Mouse (Mus musculus) liver, embryonic 12.5 days (tissue): ENCODE measurements around the gene Ift81. TPM values are rescaled to one million over a fixed set of nuclear protein-coding genes. Genes with fewer than 3 reads are reported as not detected.

Experiments used
- ATAC-seq: fragments of 200-750 bp; cut with Nextera tagmentation; 2 replicates; pipeline ENCODE4 v1.8.0; 2017; ENCODE audit warnings: moderate number of reproducible peaks, mild to moderate bottlenecking, moderate library complexity
- H3K27ac ChIP-seq: fragments of 300-500 bp; sonication (generic); 2 replicates; pipeline ENCODE4 v1.5.1; 2016; ENCODE audit warnings: mild to moderate bottlenecking
- H3K27me3 ChIP-seq: fragments of 300-500 bp; sonication (generic); replicated peaks from 2 replicates; pipeline ENCODE4 v1.6.1; 2016; ENCODE audit warnings: mild to moderate bottlenecking, moderate library complexity
- H3K36me3 ChIP-seq: fragments of 300-500 bp; sonication (generic); 2 replicates; pipeline ENCODE4 v1.6.1; 2016; ENCODE audit warnings: mild to moderate bottlenecking, moderate library complexity
- H3K4me1 ChIP-seq: fragments of 300-500 bp; sonication (generic); 2 replicates; pipeline ENCODE4 v1.6.1; 2016
- H3K4me2 ChIP-seq: fragments of 300-500 bp; sonication (generic); 2 replicates; pipeline ENCODE4 v1.6.1; 2016; ENCODE audit warnings: mild to moderate bottlenecking, moderate library complexity
- H3K4me3 ChIP-seq: fragments of 300-500 bp; sonication (generic); 2 replicates; pipeline ENCODE4 v1.5.1; 2016; ENCODE audit warnings: mild to moderate bottlenecking, moderate library complexity
- H3K9ac ChIP-seq: fragments of 300-500 bp; sonication (generic); 2 replicates; pipeline ENCODE4 v1.6.1; 2016; ENCODE audit warnings: mild to moderate bottlenecking, moderate library complexity
- H3K9me3 ChIP-seq: fragments of 300-500 bp; sonication (generic); replicated peaks from 2 replicates; pipeline ENCODE4 v1.6.1; 2016; ENCODE audit warnings: mild to moderate bottlenecking, moderate library complexity
- WGBS: fragments of 180-500 bp; shearing (Covaris S2); methylation state at CpG from one replicate; pipeline ENCODE4 v1.1.7; 2016; ENCODE audit not compliant: insufficient replicate concordance; 5-methylcytosine and 5-hydroxymethylcytosine counted together
- polyA plus RNA-seq: library from polyadenylated mRNA; unstranded; fragments of >200 nt; fragmentation: Nextera tagmentation; extraction: Ambion mirVana; gene quantifications from 2 replicates; pipeline ENCODE4 v1.2.1, GENCODE M21; 2016

Ift81 gene
- polyA plus RNA-seq, 1 experiment from 2014 or later, result 4.6 TPM

- Histone ChIP-seq H3K4me2 (no peak overlapping the region), H3K9ac (no peak overlapping the region), H3K36me3 (no peaks in the 10 kb centered on the region), H3K4me1 (peaks cover 15% of the 10 kb centered on the region), H3K27me3 (peaks cover 39% of the 10 kb centered on the region), H3K27ac (no peak overlapping the region), H3K4me3 (no peak overlapping the region), H3K9me3 (peaks cover 8% of the 10 kb centered on the region)
- ATAC-seq, result no peak
- 31% methylated on average over 9 of the region's 9 CpGs for WGBS
Measured at GRCm38 (mm10) chr5:122511405-122511804, 102.9 kb downstream of the Ift81 start.

DNA sequence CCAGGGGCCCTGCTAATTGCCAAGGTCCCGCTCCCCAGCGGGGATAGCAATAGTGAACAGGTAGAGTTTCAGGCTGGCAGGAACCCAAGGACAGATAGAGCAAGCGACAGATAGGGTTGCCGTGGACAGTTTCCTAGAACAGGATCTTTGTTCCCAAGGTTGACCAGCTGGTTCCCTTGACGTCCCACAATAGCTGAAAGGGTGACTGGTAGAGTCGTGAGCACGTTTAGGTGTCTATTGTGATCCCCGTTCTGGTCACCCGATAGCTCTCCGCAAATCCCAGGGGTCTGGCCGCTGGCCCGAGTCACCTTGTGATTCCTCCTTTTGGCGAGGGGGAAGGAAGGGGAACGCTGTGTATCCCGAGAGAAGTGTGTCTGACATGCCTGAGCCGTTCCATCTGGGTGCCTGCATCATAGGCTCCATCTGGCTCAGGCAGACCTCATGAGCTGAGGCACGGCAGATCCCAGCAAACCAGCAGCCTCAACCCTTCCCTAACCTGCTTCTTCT is 103.6 kb downstream of the Ift81 start:
- Histone ChIP-seq H3K4me3 (no peak overlapping the region), H3K9ac (no peak overlapping the region), H3K27me3 (peaks cover 34% of the 10 kb centered on the region), H3K4me1 (peaks cover 15% of the 10 kb centered on the region), H3K36me3 (no peaks in the 10 kb centered on the region), H3K27ac (no peak overlapping the region), H3K4me2 (no peak overlapping the region), H3K9me3 (peaks cover 10% of the 10 kb centered on the region)
- no peak for ATAC-seq
- 61% methylated on average over 17 of the region's 17 CpGs for WGBS

GRCm38 (mm10) chr5:122509608-122510007 is 104.7 kb downstream of the Ift81 start:
- no peak overlapping the region for H3K4me2 ChIP-seq
- peaks cover 39% of the 10 kb centered on the region for H3K27me3 ChIP-seq
- 37% methylated on average over 7 of the region's 7 CpGs for WGBS
- no peaks in the 10 kb centered on the region for H3K36me3 ChIP-seq
- H3K9ac ChIP-seq, result no peak overlapping the region
- peaks cover 10% of the 10 kb centered on the region for H3K9me3 ChIP-seq
- no peak overlapping the region for H3K4me3 ChIP-seq
- H3K27ac ChIP-seq, result no peak overlapping the region
- ATAC-seq, result no peak
- H3K4me1 ChIP-seq, result peaks cover 15% of the 10 kb centered on the region

GRCm38 (mm10) chr5:122508861-122509306 is 105.4 kb downstream of the Ift81 start:
- 85% methylated on average over 11 of the region's 11 CpGs for WGBS
- Histone ChIP-seq H3K36me3 (no peaks in the 10 kb centered on the region), H3K9ac (no peak overlapping the region), H3K4me3 (no peak overlapping the region), H3K27me3 (peaks cover 46% of the 10 kb centered on the region), H3K4me2 (no peak overlapping the region), H3K4me1 (peaks cover 11% of the 10 kb centered on the region), H3K27ac (no peak overlapping the region), H3K9me3 (peaks cover 10% of the 10 kb centered on the region)
- no peak for ATAC-seq

DNA sequence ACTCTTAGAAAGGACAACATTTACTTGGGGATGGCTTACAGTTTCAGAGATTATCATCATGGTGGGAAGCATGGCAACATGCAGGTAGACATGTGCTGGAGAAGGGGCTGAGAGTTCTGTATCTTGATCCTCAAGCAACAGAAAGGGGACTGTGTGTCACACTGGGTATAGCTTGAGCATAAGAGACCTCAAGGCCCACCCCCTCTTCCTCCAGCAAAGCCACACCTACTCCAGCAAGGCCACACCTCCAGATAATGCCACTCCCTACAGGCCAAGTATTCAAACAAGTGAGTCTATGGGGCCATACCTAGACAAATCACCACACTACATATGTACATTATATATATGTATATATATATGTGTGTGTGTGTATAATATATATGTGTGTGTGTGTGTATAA is 106.9 kb downstream of the Ift81 start:
- Histone ChIP-seq H3K4me1 (peaks cover 14% of the 10 kb centered on the region), H3K9me3 (peaks cover 10% of the 10 kb centered on the region), H3K27ac (no peak overlapping the region), H3K27me3 (peaks cover 57% of the 10 kb centered on the region), H3K4me3 (no peak overlapping the region), H3K4me2 (no peak overlapping the region), H3K36me3 (no peaks in the 10 kb centered on the region), H3K9ac (no peak overlapping the region)
- ATAC-seq, result no peak

DNA sequence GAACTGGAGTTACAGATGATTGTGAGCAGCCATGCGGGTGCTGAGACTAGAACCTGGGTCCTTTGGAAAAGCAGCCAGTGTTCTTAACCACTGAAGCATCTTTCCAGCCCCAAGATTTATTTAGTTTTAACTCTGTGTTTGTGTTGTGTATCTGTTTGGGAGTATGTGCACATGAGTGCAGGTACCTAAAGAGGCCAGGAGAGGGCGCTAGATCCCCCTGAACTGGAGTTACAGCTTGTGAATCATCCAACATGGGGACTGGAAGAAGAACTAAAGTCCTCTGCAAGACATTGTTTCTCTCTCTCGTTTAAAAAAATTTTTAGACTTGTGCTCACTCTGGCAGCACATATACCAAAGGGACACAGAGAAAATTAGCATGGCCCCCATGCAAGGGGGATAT is 107.9 kb downstream of the Ift81 start:
- WGBS, result 64% methylated on average over 3 of the region's 3 CpGs
- no peak for ATAC-seq
- Histone ChIP-seq H3K36me3 (no peaks in the 10 kb centered on the region), H3K4me1 (peaks cover 12% of the 10 kb centered on the region), H3K27ac (no peak overlapping the region), H3K9ac (no peak overlapping the region), H3K4me3 (no peak overlapping the region), H3K9me3 (peaks cover 10% of the 10 kb centered on the region), H3K27me3 (peaks cover 50% of the 10 kb centered on the region), H3K4me2 (no peak overlapping the region)

GRCm38 (mm10) chr5:122505554-122505953 is 108.8 kb downstream of the Ift81 start:
- no peak overlapping the region for H3K4me2 ChIP-seq
- H3K27ac ChIP-seq, result no peak overlapping the region
- H3K27me3 ChIP-seq, result peaks cover 42% of the 10 kb centered on the region
- H3K4me3 ChIP-seq, result no peak overlapping the region
- 77% methylated on average over 5 of the region's 5 CpGs for WGBS
- H3K4me1 ChIP-seq, result peaks cover 11% of the 10 kb centered on the region
- H3K36me3 ChIP-seq, result no peaks in the 10 kb centered on the region
- peaks cover 10% of the 10 kb centered on the region for H3K9me3 ChIP-seq
- no peak for ATAC-seq
- H3K9ac ChIP-seq, result no peak overlapping the region

DNA sequence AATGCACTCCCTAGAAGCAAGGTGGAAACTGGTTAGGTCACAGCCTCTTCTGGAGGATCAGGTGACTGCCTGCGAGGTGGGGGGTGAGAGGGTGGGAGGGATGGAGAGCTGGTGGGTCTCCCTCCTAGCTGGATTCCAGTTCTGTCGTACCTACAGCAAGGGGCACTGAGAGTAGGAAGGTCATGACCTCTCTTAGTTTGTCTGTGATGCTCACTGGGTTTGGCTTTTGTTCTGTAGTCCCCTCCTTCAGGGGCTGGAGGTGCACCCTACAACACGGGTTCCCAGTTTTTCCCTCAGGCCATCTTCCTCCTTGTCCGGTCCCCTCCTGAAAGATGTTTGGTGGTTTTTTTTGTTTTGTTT is 110.6 kb downstream of the Ift81 start:
- Histone ChIP-seq H3K27ac (no peak overlapping the region), H3K4me1 (peaks cover 27% of the 10 kb centered on the region), H3K4me2 (no peak overlapping the region), H3K36me3 (peaks cover 15% of the 10 kb centered on the region), H3K27me3 (peaks cover 29% of the 10 kb centered on the region), H3K9ac (no peak overlapping the region), H3K4me3 (no peak overlapping the region), H3K9me3 (peaks cover 10% of the 10 kb centered on the region)
- WGBS, result 51% methylated on average over 4 of the region's 4 CpGs
- ATAC-seq, result no peak

DNA sequence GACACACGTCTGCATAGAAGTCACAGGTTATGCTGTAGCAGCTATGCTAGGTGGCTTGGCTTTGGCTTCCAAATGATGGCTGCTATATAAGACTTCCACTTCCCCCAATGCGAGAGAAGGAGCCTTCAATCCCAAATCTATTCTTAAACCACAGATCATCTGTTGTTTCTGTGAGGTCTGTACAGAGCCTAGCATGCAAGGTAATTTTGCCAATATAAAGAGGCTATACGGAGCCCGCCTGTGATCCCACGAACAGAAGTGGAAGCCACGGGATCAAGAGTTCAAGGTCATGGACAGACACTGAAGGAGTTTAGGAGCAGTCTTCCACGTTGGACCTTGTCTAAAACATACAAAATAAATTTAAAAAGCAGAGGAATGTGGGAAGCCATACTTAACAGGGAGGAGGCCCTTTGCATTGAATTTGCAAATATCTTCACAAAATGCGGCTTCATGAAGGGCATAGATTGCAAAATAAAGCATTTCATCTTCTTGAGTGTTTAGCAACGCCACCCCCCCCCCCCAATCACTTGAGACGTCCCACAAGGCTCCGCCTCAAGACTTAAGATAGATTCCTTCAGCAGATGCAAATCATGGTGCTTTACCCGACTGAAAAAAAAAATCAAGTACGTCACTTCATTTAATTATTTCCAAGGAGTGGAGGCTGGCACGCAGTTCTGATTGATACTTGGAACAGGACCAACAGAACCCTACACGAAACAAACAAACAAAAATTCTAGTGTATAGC is 111.1 kb downstream of the Ift81 start:
- 47% methylated on average over 15 of the region's 15 CpGs for WGBS
- peak overlapping the region; percentile 98 for H3K4me2 ChIP-seq
- H3K9ac ChIP-seq, result peak overlapping the region; percentile 83
- peaks cover 29% of the 10 kb centered on the region for H3K27me3 ChIP-seq
- peaks cover 18% of the 10 kb centered on the region for H3K36me3 ChIP-seq
- no peak overlapping the region for H3K27ac ChIP-seq
- H3K4me1 ChIP-seq, result peaks cover 31% of the 10 kb centered on the region
- peaks cover 10% of the 10 kb centered on the region for H3K9me3 ChIP-seq
- ATAC-seq, result no peak
- peak overlapping the region; percentile 96 for H3K4me3 ChIP-seq

DNA sequence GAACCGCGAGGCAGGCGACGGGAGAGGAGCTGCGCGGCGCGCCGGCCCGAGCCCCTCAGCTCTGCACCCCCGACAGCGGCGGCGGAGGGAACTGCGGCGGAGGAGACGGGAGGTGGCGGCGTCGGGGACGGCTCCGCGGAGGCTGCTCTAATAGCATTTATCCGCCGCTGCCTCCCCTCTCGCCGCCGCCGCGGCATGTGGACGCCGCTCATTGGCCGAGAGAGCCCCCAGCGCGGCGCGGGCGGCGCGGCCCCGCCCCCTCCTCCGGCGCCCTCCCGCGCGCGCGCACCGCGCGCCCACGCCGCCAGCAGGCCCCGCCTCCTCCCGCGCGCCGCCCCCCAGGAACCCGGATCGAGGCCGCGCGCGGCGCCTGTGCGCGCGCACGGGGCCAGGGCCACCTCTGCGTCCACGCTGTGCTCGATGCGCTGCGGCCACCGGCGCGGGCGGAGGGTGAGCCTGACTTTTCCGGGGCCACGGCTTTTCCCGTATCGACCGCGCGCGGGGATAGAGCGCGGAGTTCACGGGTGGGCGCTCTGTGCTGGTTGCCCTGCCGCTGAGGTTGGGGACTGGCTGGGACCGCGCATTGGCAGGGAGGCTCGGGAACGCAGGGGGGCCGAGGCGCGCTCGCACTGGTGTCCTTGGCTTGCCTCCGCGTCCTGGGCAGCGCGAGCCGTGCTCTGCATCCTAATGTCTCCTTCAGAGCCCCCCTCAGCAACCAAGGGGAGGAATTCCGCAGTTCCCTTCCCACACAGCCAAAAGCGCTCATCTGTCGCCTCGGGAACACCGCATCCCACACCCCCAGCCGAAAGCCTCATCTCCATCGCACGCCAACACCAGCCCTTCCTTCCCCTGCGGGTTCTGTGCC is 112.0 kb downstream of the Ift81 start, which contains the start of gene Atp2a2:
Gene Atp2a2 (minus strand): TSS at position 149 of the 865 bp plus-strand sequence.
- peak within 1 kb of the TSS; percentile 97 for H3K27ac ChIP-seq
- peaks cover 29% of the 10 kb centered on the region for H3K27me3 ChIP-seq
- peaks cover 35% of the 10 kb centered on the region for H3K4me1 ChIP-seq
- peak; percentile 92 for ATAC-seq
- H3K9ac ChIP-seq, result peak within 1 kb of the TSS; percentile 100
- H3K4me2 ChIP-seq, result peak within 1 kb of the TSS; percentile 98
- peaks cover 25% of the 10 kb centered on the region for H3K36me3 ChIP-seq
- H3K9me3 ChIP-seq, result peaks cover 7% of the 10 kb centered on the region
- WGBS, result under 1% methylated on average over 73 of the region's 113 CpGs
- peak within 1 kb of the TSS; percentile 96 for H3K4me3 ChIP-seq

- Histone ChIP-seq H3K4me3 (peak overlapping the region; percentile 96), H3K27ac (peak overlapping the region; percentile 97), H3K9ac (peak overlapping the region; percentile 100), H3K9me3 (peaks cover 2% of the 10 kb centered on the region), H3K36me3 (peaks cover 33% of the 10 kb centered on the region), H3K27me3 (peaks cover 29% of the 10 kb centered on the region), H3K4me1 (peaks cover 35% of the 10 kb centered on the region), H3K4me2 (peak overlapping the region; percentile 98)
- peak; percentile 51 for ATAC-seq
- WGBS, result 2% methylated on average over 109 of the region's 113 CpGs
Measured at GRCm38 (mm10) chr5:122501101-122502076, 112.9 kb downstream of the Ift81 start.
